Mouse (Mus musculus): ENCODE data around the gene Ubxn7. TPM values are rescaled to one million over a fixed set of nuclear protein-coding genes. Genes with fewer than 3 reads are reported as not detected.

The Ubxn7 gene
- polyA plus RNA-seq, 1 experiment from 2014 or later = 21.1 TPM

- Histone ChIP-seq H3K27me3 (ENCODE audit: insufficient read depth, poor library complexity, severe bottlenecking) (no peaks in the 10 kb centered on the region), H3K9me3 (no peaks in the 10 kb centered on the region), H3K4me1 (peaks cover 4% of the 10 kb centered on the region), H3K36me3 (no peaks in the 10 kb centered on the region), H3K27ac (peak within 1 kb of the TSS; percentile 94), H3K4me3 (peak within 1 kb of the TSS; percentile 77)
- 1% methylated on average over 45 of the region's 45 CpGs for WGBS
- peak; percentile 98 for DNase-seq (ENCODE audit: low spot score)
Measured at GRCm38 (mm10) chr16:32419517-32420483, 87.7 kb downstream of the Ubxn7 start, which contains the start of gene Tctex1d2. Tctex1d2 (plus strand) TSS chr16:32419702.

- no peak overlapping the region for H3K4me3 ChIP-seq
- 88% methylated on average over 3 of the region's 3 CpGs for WGBS
- H3K36me3 ChIP-seq = no peaks in the 10 kb centered on the region
- peaks cover 14% of the 10 kb centered on the region; the same call in 1 of the 2 replicates for H3K4me1 ChIP-seq
- no peak overlapping the region for H3K27ac ChIP-seq
- DNase-seq (ENCODE audit: low spot score) = no peak
- H3K9me3 ChIP-seq = no peaks in the 10 kb centered on the region
- no peaks in the 10 kb centered on the region for H3K27me3 ChIP-seq (ENCODE audit: insufficient read depth, poor library complexity, severe bottlenecking)
Measured at GRCm38 (mm10) chr16:32427506-32427905, 95.4 kb downstream of the Ubxn7 start.

- Histone ChIP-seq H3K4me1 (peaks cover 18% of the 10 kb centered on the region; the same call in 1 of the 2 replicates), H3K27ac (peak within 1 kb of the TSS; percentile 93), H3K27me3 (ENCODE audit: insufficient read depth, poor library complexity, severe bottlenecking) (no peaks in the 10 kb centered on the region), H3K36me3 (no peaks in the 10 kb centered on the region), H3K9me3 (no peaks in the 10 kb centered on the region), H3K4me3 (peak within 1 kb of the TSS; percentile 80)
- peak; percentile 98 for DNase-seq (ENCODE audit: low spot score)
- WGBS = under 1% methylated on average over 54 of the region's 54 CpGs
Measured at GRCm38 (mm10) chr16:32430474-32431046, 98.5 kb downstream of the Ubxn7 start, which contains the start of gene Pcyt1a. Pcyt1a (plus strand) TSS chr16:32430921.

- H3K27ac ChIP-seq = peak overlapping the region; percentile 93
Measured at GRCm38 (mm10) chr16:32431047-32431591, 99.1 kb downstream of the Ubxn7 start.

GRCm38 (mm10) chr16:32431926-32432325 is 99.9 kb downstream of the Ubxn7 start:
- peak overlapping the region; percentile 93; the same call in 1 of the 2 replicates for H3K27ac ChIP-seq
- H3K36me3 ChIP-seq = no peaks in the 10 kb centered on the region
- H3K9me3 ChIP-seq = no peaks in the 10 kb centered on the region
- peak overlapping the region; percentile 80 for H3K4me3 ChIP-seq
- peaks cover 22% of the 10 kb centered on the region; the same call in 1 of the 2 replicates for H3K4me1 ChIP-seq
- DNase-seq (ENCODE audit: low spot score) = no peak
- H3K27me3 ChIP-seq (ENCODE audit: insufficient read depth, poor library complexity, severe bottlenecking) = no peaks in the 10 kb centered on the region
- 86% methylated on average over 1 of the region's 1 CpGs for WGBS

More at GRCm38 (mm10) chr16:32431047-32431591, 99.1 kb downstream of the Ubxn7 start:
- H3K27me3 ChIP-seq (ENCODE audit: insufficient read depth, poor library complexity, severe bottlenecking) = no peaks in the 10 kb centered on the region
- no peak for DNase-seq (ENCODE audit: low spot score)
- peak overlapping the region; percentile 80 for H3K4me3 ChIP-seq
- H3K9me3 ChIP-seq = no peaks in the 10 kb centered on the region
- peaks cover 18% of the 10 kb centered on the region; the same call in 1 of the 2 replicates for H3K4me1 ChIP-seq
- under 1% methylated on average over 28 of the region's 28 CpGs for WGBS
- H3K36me3 ChIP-seq = no peaks in the 10 kb centered on the region

- no peak overlapping the region for H3K27ac ChIP-seq
- DNase-seq (ENCODE audit: low spot score) = no peak
- H3K36me3 ChIP-seq = no peaks in the 10 kb centered on the region
- no peaks in the 10 kb centered on the region for H3K27me3 ChIP-seq (ENCODE audit: insufficient read depth, poor library complexity, severe bottlenecking)
- no peaks in the 10 kb centered on the region for H3K9me3 ChIP-seq
- peaks cover 28% of the 10 kb centered on the region for H3K4me1 ChIP-seq
- 81% methylated on average over 2 of the region's 2 CpGs for WGBS
- no peak overlapping the region for H3K4me3 ChIP-seq
Measured at GRCm38 (mm10) chr16:32433138-32433537, 101.1 kb downstream of the Ubxn7 start.

GRCm38 (mm10) chr16:32434066-32434465 is 102.0 kb downstream of the Ubxn7 start:
- H3K27me3 ChIP-seq (ENCODE audit: insufficient read depth, poor library complexity, severe bottlenecking) = no peaks in the 10 kb centered on the region
- no peaks in the 10 kb centered on the region for H3K9me3 ChIP-seq
- no peak overlapping the region for H3K27ac ChIP-seq
- H3K4me1 ChIP-seq = peaks cover 28% of the 10 kb centered on the region
- DNase-seq (ENCODE audit: low spot score) = no peak
- no peaks in the 10 kb centered on the region for H3K36me3 ChIP-seq
- H3K4me3 ChIP-seq = no peak overlapping the region
- 31% methylated on average over 6 of the region's 6 CpGs for WGBS

GRCm38 (mm10) chr16:32434691-32435090 is 102.6 kb downstream of the Ubxn7 start:
- H3K9me3 ChIP-seq = no peaks in the 10 kb centered on the region
- no peak overlapping the region for H3K27ac ChIP-seq
- no peaks in the 10 kb centered on the region for H3K27me3 ChIP-seq (ENCODE audit: insufficient read depth, poor library complexity, severe bottlenecking)
- H3K4me1 ChIP-seq = peaks cover 25% of the 10 kb centered on the region
- no peak for DNase-seq (ENCODE audit: low spot score)
- H3K4me3 ChIP-seq = no peak overlapping the region
- H3K36me3 ChIP-seq = no peaks in the 10 kb centered on the region

GRCm38 (mm10) chr16:32436657-32437056 is 104.6 kb downstream of the Ubxn7 start:
- Histone ChIP-seq H3K27me3 (ENCODE audit: insufficient read depth, poor library complexity, severe bottlenecking) (no peaks in the 10 kb centered on the region), H3K9me3 (no peaks in the 10 kb centered on the region), H3K4me3 (no peak overlapping the region), H3K27ac (no peak overlapping the region), H3K36me3 (peaks cover 4% of the 10 kb centered on the region), H3K4me1 (peaks cover 18% of the 10 kb centered on the region)
- no peak for DNase-seq (ENCODE audit: low spot score)
- WGBS = 47% methylated on average over 1 of the region's 1 CpGs

GRCm38 (mm10) chr16:32437266-32437665 is 105.2 kb downstream of the Ubxn7 start:
- Histone ChIP-seq H3K4me1 (peaks cover 14% of the 10 kb centered on the region), H3K9me3 (no peaks in the 10 kb centered on the region), H3K36me3 (peaks cover 4% of the 10 kb centered on the region), H3K4me3 (no peak overlapping the region), H3K27ac (no peak overlapping the region), H3K27me3 (ENCODE audit: insufficient read depth, poor library complexity, severe bottlenecking) (no peaks in the 10 kb centered on the region)
- no peak for DNase-seq (ENCODE audit: low spot score)
- WGBS = 89% methylated on average over 1 of the region's 1 CpGs

- WGBS = 90% methylated on average over 3 of the region's 3 CpGs
- DNase-seq (ENCODE audit: low spot score) = no peak
Measured at GRCm38 (mm10) chr16:32441432-32441831, 109.4 kb downstream of the Ubxn7 start.

More at GRCm38 (mm10) chr16:32441432-32441831, 109.4 kb downstream of the Ubxn7 start:
- Histone ChIP-seq H3K36me3 (peaks cover 8% of the 10 kb centered on the region), H3K4me3 (no peak overlapping the region), H3K4me1 (peaks cover 18% of the 10 kb centered on the region), H3K27me3 (ENCODE audit: insufficient read depth, poor library complexity, severe bottlenecking) (no peaks in the 10 kb centered on the region), H3K9me3 (no peaks in the 10 kb centered on the region), H3K27ac (no peak overlapping the region)
